Mouse (Mus musculus): Measurements from ENCODE around the gene Rabac1.

Gene Rabac1

DNA sequence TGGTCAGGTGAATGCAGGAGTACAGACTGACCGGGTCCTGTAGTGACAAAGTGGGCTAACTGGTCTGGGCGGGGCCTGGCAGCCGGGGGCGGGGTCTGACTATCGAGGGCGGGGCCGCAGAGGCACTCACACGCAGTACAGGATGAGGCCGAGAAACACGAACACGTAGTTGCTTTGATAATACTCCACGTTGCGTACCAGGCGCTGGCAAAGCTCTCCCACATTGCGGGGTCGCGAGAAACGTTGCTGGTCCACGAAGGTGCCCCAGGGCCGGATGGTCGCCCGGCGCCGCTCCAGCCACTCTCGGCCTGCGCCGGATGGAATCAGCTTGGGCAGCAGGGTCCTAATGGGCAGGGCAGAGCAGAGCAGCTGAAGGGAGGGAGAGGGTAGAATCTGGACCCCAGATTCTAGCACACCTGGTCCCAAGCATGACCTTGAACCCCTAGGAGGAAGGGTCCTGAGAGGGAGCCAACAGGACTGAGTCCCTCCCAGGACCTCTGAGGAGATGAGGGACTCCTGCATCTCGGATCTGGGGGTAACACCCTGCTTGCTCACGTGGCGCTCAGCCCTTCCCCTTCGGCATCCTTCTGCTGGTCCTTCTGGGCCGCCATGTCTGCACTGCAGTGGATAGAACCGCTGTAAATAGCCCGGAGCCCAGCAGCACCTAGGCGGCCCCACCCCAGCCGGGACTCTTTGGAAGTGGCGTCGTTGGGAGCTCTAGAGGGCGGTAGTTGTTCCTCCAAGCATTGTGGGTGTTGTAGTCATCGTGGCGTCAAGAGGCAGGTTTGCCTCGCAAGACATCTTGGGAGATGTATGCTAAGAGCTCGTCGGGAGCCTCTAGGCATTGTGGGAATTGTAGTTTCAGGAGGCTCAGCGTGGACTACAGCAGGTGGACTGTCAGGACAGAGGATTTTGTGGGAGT is at the start of gene Rabac1:
Rabac1 (minus strand) TSS at position 783 of the 922 bp plus-strand sequence.
- DNase-seq (ENCODE audit: low read depth, low spot score): peak; percentile 95

DNA sequence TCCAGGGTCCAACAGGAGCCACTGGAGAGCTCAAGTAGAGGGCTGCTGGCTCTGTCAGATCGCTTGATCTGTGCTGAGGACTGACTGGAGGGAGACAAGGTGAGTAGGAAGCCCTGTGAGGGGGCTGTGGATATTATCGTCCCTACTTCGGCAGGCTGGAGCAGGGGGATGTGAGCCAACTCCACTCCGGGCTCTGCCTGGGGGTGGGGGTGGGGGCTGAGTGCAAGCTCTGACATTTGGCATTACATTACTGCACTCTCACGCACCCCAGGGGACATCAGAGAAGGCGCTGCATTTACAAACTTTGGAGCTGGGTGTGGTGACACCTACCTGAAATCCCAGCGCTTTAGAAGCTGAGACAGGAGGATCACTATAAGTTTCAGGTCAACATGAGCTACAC is 39.0 kb upstream of the Rabac1 start:
- no peak for DNase-seq (ENCODE audit: low read depth, low spot score)

DNA sequence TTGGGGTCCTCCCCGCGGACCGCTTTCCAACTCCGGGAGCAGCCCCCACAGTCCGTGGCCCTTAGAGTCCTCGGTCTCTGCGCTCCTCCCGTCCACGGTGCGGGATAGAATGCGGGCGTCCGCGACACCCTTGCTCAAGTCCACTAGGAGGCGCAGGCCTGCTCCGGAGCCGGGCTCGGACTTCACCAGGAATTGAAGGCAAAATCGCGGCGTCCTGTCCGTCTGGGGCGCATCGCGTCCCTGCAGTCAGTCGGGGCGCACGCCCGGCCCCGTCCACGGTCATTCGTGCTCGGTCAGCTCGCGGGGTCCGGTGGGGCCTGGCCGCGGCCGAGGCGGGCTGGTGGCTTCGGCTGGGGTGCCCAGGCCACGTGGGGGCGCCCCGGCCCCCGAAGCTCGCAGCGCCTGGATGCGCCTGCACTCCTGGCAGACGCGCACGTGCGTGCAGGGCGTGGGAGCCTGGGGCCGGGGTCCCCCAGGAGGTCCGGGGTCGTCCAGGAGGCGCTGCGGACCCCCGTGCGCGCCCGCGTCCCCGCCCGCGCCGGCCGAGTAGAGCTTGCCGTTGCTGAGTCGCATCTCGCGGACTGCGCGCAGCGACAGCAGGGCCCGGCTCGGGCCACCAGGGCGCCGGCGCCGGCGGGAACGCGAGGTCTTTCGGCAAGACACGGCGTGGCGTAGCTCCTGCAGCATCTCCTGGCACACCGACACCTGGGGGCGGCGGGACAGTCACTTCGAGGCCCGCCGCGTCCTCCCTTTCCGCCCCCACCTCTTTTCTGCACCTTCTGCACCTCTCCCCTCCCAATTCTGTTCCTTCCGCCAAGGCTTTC is 37.7 kb upstream of the Rabac1 start:
- DNase-seq (ENCODE audit: low read depth, low spot score): peak; percentile 47

DNA sequence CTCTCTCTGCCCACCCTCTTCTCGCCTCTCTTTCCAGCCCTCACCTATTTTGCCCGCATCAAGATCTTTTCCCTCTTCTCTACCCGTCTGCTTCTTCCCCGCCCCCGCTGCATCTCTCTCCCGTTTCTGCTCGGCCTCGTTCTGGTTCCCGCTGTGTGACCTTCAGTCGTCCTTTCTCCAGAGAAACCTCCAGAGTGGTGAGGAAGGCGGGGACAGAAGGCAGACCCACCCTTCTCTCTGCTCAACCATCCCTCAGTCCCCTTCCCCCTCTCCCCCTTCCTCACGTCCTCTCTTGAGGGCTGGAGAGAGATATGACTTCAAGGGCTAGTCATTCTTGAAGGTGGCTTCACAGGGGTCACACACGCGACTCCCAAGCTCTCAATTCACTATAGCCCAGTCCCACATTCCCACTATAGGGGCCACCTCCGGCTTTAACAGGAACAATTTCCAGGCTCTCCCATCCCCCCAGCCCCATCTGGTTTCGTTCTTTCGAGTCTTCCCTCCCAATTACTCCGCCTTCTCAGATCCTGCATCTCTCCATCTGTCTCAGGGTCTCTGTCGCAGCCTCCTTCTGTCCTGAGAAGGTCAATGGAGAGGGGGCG is 36.6 kb upstream of the Rabac1 start:
- DNase-seq (ENCODE audit: low read depth, low spot score): no peak

DNA sequence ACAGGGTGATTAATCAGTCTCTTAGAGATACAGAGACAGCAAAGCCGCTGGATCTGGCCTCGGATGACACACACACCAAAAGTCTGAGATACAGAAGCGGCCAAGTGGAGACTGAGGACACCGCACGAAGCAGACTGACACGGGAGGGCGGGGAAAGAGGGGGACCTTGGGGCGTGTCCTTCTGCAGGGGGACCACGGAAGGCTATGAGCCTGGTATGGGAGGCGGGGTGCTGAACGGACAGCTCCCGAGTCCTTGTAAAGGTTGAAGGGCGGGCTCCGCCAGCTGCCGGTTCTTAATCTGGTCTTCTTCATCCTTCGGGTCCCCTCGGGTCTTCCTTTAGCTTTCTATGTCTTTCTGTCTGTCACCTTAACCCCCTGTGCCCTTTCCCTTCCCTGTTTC is 36.1 kb upstream of the Rabac1 start:
- peak; percentile 71 for DNase-seq (ENCODE audit: low read depth, low spot score)

DNA sequence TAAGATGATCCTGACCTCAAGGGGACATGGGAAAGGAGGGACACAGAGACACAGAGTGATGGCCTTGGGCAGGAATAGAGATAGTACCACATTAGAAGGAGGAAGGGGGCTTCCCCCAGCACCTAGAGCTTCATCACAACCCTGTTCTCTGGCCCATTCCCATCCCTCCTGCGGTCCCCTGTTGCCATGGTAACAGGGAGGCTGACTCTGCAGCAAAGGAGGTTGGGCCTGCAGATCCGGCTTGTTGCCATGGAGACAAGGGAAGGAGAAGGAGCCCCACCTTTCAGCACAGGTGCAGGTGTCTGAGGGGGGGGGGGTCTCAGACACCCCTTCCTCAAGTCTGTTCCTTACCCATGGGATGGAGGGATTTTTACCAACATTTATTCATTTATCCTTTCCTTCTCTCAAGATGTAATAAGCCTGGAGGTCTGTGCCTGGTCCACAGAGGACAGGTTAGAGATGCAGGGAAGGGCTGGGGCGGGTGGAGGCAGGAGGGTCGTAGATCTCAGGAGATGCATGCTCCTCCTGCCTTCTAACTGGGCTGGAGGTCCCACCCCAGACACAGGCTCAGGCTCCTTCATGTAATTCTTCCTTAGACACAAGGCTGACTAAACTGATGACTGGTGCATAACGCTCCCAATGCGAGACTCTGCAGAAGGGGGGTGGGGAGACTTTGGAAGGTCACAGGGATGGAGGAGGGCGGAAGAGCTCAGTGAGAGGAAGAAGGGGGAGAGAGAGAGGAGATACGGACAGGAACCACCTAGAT is 35.2 kb upstream of the Rabac1 start:
- no peak for DNase-seq (ENCODE audit: low read depth, low spot score)

DNA sequence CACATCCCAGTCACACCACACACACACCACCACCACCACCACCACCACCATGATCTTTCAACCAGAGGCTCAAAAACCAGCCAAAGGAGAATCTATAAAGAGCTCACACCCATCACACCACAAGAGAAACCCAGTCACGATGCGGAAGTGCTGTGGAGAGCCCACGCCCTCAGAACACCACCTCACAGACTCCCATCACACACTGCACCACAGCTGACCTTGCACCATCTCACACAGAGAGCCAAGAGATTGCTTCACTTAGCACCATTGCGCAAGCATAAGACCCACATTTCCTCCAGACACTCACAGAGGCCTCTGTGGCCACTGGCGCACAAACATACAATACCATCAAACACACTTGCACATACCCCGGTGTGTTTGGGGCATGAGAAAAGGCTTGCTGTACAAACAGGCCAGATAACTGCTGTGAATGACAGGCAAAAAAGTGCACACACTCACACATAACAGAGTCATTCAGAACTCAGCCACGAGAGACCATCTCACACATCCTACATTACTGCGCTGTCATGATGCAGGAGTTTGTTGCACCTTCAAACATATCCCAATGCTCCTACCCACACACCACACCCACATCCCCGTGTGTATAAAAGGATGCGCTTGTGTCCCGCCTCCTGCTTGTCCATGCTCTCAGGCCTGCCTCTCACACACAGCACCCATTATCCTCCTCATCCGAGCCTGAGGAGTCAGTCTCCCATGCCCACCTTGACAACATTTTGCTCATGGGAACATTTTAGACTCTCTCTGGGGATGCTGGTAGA is 34.2 kb upstream of the Rabac1 start:
- DNase-seq (ENCODE audit: low read depth, low spot score): no peak

DNA sequence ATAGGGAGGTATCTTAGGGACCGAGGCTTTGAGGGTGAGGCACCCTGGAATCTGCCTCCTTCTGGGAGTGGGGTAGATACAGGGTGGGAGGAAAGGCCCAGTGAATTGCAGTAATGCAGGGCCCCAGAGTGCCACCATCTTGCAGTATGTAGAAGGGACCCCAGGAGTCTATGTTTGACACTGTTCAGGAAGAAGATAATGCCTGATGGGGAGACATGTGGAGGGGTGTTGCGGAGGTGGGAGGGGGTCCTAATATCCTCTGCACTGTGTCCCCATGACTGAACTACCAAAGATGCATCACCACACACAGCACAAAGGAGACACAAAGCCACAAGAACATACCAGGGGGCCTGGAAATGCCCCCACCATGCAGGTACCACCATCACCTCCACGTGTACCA is 33.6 kb upstream of the Rabac1 start:
- DNase-seq (ENCODE audit: low read depth, low spot score): no peak

DNA sequence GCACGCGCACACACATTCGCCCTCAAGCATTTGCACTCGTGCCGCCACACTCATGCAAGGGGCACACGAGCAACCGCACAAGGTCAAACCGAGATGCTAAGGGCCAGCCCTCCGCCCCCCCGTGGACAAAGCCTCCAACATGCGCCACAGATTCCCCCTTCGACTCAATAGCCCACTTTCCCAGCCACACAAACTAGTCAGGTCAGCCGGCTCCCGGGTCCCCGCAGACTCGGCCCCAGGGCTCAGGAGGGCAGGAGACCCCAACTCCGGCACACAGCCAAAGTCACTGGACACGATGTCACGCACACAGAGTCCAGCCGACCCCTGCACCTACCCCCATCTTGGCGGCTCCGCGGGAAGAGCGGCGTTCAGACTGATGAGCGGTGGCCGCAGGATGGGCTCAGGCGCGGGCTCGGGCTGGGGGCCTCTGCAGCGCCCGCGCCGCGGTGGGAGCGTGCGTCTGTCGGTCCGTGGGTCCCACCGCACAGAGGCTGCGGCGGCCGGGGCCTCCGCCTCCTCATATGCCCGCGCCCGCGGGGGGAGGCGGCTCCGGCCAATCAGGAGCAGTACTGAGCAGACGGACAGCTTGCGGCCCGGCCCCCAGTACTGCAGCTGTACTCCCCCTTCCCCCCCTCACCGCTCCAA is 33.0 kb upstream of the Rabac1 start, which contains the start of gene Atp1a3:
Atp1a3 (minus strand) TSS at position 538 of the 645 bp plus-strand sequence.
- DNase-seq (ENCODE audit: low read depth, low spot score): no peak

DNA sequence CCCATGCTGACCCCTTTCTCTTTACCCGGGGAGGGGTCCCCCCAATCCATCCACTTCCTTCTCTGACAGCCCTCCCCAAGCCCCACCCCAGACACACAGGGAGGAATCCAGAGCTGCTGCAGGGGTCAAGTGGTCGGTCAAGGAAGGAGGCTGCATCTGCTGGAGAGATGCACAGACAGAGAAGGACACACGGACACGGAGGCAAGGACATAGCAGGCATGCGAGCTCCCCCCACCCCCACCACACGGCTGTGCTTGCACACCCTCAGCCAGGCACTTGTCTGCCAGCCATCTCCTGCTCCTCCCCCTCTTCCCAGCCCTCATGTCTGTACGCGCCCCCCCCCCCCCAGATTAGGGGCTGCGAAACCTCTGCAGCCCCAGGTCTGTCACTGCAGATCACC is 32.3 kb upstream of the Rabac1 start:
- no peak for DNase-seq (ENCODE audit: low read depth, low spot score)

DNA sequence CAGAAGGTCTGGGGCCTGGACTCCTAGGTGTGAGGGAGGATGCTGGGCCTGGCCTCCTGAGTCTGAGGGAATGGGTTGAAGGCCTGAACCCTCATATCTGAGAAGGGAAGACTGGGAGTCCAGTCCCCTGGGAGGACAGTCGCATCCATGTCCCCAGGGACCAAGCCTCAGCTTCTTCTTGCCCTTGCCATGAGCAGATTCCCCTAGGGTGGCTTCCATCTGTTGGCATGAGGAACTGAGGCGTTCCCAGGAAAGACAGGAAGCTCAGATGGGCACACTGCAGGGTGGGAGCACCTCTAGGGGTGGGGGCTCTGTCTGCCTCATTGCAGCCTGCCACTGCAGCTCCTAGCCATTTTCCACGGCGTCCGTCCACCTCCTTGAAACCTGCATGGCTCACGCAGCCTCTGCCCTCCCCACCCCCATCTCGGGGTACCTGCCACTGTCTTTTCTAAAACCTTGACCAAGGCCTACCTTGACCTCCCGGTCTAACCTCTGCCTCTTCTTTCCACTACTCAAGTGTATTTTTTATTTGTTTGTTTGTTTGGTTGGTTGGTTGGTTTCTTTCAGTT is 31.4 kb upstream of the Rabac1 start:
- DNase-seq (ENCODE audit: low read depth, low spot score): no peak

DNA sequence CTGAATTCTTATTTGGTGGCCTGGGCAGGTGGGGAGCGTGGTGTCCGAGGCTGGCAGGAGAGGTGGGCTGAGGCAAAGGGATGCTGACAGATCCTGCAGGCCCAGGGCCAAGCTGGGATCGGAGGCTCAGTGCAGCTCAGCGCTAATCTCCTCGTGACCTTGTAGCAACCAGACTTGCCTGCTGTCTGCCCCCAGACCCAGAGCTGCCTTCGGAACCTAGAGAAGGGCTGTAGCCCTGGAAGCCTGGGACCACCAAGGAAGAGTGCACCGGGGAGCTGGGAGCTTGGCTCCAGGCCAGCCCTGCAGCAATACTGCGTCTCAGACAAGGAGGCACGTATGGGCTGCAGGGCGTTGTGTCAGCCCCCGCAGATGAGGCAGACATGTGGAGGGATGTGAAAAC is 30.7 kb upstream of the Rabac1 start:
- no peak for DNase-seq (ENCODE audit: low read depth, low spot score)

DNA sequence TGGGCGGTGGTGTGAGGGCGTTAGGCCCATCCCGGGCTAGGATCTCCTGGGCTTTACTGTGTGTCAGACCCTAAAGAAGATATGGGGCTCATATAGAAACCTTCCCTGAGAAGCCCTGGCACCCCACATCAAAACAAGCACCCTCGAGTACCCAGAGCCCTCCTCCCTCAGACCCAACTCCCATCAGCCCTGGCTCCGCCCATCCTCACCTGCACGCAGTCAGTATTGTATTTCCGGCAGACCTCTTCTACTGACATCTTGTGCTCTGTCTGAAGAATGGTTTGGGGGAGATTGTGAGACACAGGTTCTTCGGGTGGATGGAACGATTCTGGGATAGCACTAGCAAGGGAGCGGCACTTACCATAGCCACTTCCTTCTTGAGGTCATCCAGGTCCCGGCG is 28.2 kb upstream of the Rabac1 start:
- peak; percentile 69 for DNase-seq (ENCODE audit: low read depth, low spot score)

DNA sequence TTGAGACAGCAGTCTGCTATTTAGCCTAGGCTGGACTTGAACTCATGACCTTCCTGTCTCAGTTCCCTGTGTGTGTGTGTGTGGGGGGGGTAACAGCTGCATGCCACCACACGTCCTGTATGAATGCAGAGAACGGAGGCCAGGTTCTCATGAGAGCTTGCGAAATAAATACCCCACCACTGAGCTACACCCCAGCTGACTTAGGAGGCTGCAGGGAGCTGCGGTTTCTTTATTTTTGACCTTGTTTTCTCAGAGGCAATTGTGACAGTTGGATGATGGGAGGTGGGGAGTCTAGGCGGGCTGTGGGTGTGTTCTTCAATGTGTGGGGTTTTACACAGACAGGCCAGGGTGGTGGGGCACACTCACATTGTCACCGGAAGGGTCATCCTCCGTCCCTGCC is 27.7 kb upstream of the Rabac1 start:
- DNase-seq (ENCODE audit: low read depth, low spot score): peak; percentile 40

DNA sequence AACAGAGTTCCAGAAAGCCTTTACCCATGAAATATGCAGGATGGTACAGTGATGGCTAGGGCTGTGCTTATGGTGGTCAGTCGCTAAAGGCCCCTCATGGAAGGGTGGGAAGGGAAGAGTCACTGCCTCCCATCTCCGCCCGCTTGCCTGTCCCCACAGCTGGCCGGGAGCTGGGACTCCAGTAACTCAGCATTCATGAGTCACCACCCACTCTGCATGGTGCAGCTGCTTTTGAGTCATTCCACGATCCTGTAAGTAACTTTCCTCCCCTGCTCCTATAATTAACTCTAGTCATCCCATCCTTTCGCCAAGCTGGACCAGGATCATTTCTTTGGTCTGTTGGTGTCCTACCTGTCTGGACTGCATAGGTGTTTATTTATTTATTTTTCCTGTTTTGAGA is 20.5 kb upstream of the Rabac1 start:
- DNase-seq (ENCODE audit: low read depth, low spot score): no peak

DNA sequence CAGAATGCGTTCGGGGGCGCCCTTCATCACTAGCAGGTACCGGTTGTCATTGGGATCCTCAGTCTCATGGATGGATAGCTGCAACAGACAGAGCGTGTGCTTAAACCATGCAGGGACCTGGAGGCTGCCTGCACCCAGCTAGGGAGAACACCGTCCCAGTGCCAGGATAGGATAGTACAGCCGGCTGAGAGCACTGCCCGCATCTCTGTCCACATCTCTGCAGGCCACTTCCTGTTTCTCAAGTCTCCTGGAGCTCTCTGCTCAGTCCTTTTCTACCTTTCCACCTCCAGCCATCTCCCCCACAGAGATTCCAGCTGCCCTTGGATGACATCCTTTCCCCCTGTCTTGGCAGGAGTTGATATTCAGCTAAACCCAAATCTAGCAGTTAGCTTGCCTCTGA is 17.9 kb upstream of the Rabac1 start:
- DNase-seq (ENCODE audit: low read depth, low spot score): no peak

DNA sequence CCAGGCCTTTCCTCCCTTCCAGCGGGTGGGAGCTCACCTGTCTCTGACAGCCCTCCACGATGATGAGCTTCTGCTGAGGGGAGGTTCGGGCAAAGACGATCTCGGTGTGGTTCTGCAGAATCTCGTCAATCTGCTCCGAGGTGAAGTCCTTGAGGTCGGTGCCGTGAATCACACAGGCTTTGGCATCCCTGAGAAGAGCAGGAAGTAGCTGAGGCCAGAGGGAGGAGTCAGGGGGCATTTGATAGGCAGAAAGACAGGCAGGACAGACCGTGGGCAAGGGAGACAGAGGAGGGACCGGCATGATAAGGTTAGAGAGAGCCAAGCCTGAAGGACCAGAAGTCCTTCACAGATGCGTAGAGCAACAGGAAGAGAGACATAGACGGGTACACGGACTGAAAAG is 15.4 kb upstream of the Rabac1 start:
- no peak for DNase-seq (ENCODE audit: low read depth, low spot score)

DNA sequence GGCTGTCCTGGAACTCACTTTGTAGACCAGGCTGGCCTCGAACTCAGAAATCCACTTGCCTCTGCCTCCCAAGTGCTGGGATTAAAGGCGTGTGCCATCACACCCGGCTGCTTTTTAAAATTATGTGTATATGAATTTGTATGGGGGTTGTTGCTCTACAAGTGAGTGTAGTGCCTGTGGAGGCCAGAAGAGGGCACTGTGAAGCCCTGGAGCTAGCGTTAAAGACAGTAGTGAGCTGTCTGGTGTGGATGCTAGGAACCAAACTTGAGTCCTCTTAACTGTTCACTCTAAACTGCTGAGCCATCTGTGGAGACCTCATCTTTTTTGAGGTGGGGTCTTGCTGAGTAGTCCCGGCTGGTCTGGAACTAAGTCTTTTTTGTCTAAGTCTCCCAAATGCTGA is 13.2 kb upstream of the Rabac1 start:
- no peak for DNase-seq (ENCODE audit: low read depth, low spot score)

DNA sequence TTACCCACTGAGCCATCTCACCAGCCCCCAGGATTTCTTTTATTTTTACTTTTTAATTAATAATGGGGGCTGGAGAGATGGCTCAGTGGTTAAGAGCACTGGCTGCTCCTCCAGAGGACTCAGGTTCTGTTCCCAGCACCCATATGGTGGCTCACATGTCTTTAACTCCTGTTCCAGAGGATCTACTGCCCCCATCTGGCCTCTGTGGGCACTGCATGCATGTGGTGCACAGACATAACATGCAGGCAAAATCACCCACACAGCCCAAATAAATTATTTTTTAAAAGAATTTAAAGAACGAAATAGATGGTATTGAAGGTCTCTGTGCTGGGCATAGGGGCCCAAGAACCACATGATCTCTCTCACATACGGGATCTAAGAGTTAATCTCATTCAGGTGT is 11.8 kb upstream of the Rabac1 start:
- DNase-seq (ENCODE audit: low read depth, low spot score): no peak

DNA sequence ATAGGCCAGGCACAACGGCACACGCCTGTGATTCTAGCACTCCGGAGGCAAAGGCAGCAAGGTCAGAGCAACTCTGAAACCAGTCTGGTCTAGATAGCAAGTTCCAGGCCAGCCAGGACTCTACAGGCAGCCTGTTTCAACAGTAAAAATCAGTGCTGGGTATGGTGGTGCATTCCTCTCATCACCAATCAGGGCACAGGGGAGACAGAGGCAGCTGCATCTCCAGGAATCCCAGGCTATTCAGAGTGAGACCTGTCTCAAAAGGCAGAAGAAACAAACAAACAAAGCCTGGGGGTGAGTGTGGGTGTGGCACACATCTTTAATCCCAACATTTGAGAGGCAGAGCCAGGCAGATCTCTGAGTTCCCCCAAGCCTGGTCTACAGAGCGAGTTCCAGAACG is 10.8 kb upstream of the Rabac1 start:
- DNase-seq (ENCODE audit: low read depth, low spot score): no peak
